Mouse (Mus musculus): ENCODE data around the gene Kat14.

GRCm38 (mm10) chr2:144414646-144415045, 45.9 kb downstream of the Kat14 start:
- TF ChIP-seq CTCF (IDR thresholded peaks at IDR 0.05; ENCODE audit: low read depth, low read length) (no peak), EP300 (IDR thresholded peaks at IDR 0.05; ENCODE audit: insufficient read depth, low read depth, low read length) (no peak), POLR2A (IDR thresholded peaks at IDR 0.05; ENCODE audit: insufficient read depth, low read length) (no peak)
